ENCODE assay signal across 11 mouse cellular contexts in the genomic region with DNA sequence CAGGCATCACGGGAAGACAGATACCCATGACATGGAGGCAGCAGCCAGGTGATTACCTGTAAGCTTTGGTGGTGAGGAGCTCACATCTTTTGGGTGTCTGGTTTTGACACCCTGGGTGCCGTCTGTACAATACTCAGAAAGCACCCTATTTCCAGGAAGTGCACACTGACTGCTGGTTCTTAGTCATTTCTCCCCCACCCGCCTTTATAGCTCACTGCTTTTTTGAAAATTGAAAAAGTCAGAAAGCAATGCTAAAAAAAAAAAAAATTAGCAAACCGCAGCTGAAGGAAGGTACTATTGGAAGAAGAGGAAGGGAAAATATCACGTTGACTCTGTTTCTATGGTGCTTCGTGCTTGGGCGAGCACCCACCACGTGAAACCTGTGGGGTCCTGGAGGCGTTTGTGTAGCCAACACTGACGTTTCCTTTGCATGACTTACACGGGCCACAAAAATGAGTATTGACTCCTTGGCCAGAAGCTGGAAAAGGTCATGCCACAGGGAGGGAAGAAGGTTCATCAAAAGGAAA. TPM values are rescaled to one million over a fixed set of nuclear protein-coding genes. Genes with fewer than 3 reads are reported as not detected.
A peak's percentile ranks its signal among the peaks of the same experiment; 100 is the strongest.
DNase-seq lines count a peak whose midpoint lies in the region; TF ChIP-seq lines count a peak whose summit lies in the region.
"Had no signal": no experiment of that assay in that cellular context is flagged by ENCODE, and none has a peak within 500 bp of the region (broad histone marks: within the 10 kb centered on the region; RNA-seq: fewer than 3 reads in every experiment).

No protein-coding gene starts in this region.

- no peaks in the 10 kb centered on the region for H3K27me3 ChIP-seq in C2C12 (ENCODE audit: control insufficient read depth, insufficient read depth, insufficient read length)
- H3K27me3 ChIP-seq in myocyte (ENCODE audit: control insufficient read depth, insufficient read depth, insufficient read length), result no peaks in the 10 kb centered on the region
- H3K27me3 ChIP-seq: embryonic facial prominence, embryonic 15.5 days had no signal

- no peak for TF ChIP-seq CTCF in C2C12 (IDR thresholded peaks at IDR 0.05; ENCODE audit: control insufficient read depth, insufficient read depth, insufficient read length)

- H3K79me2 ChIP-seq in C2C12 (ENCODE audit: control insufficient read depth, insufficient read depth) (no peaks in the 10 kb centered on the region), myocyte (ENCODE audit: control insufficient read depth, insufficient read depth) (no peaks in the 10 kb centered on the region)

- H3ac ChIP-seq in C2C12 (ENCODE audit: control insufficient read depth, insufficient read length, low read depth) (peak overlapping the region; percentile 53), myocyte (ENCODE audit: control insufficient read depth, insufficient read length) (no peak overlapping the region)

- H3K4me2 ChIP-seq in myocyte (ENCODE audit: low read depth), result peak overlapping the region; percentile 59
- H3K4me2 ChIP-seq: embryonic facial prominence, embryonic 15.5 days had no signal

- no peaks in the 10 kb centered on the region for H3K79me3 ChIP-seq in C2C12 (ENCODE audit: low read depth)

- H3K4me3 ChIP-seq in C2C12 (ENCODE audit: insufficient read depth, poor library complexity, severe bottlenecking) (no peak overlapping the region), myocyte (no peak overlapping the region)
- H3K4me3 ChIP-seq: embryonic facial prominence, embryonic 15.5 days had no signal

- intact Hi-C loops in left cerebral cortex, postnatal 10 days (cut with DNase I), result no loop called here

- no peaks in the 10 kb centered on the region for H3K36me3 ChIP-seq in C2C12 (ENCODE audit: control insufficient read depth, insufficient read depth)
- no peaks in the 10 kb centered on the region for H3K36me3 ChIP-seq in myocyte (ENCODE audit: control insufficient read depth, insufficient read depth)
- H3K36me3 ChIP-seq: embryonic facial prominence, embryonic 15.5 days had no signal

- DNase-seq in A20 (ENCODE audit: low read depth, low spot score), result peak; percentile 74
- DNase-seq in induced T-regulatory cell, adult 2 months (ENCODE audit: low read depth), result peak; percentile 93
- no peak for DNase-seq in kidney, postnatal 36 days
- DNase-seq in kidney, adult 8-10 months, result no peak
- no peak for DNase-seq in left cerebral cortex, postnatal 10 days (ENCODE audit: extremely low spot score in 1 of 2, low spot score in 2 of 2)
- DNase-seq: cerebellum, adult 11-12 months; kidney, adult 9 months; layer of hippocampus, postnatal 36 days had no signal

- TF ChIP-seq POLR2A in myocyte (IDR thresholded peaks at IDR 0.05; ENCODE audit: insufficient read length, low read depth), result no peak

TF ChIP-seq in C2C12, 6 proteins besides CTCF, POLR2A, EP300 and RAD21:
- TF ChIP-seq MAX (IDR thresholded peaks at IDR 0.05) (no peak), FOSL1 (IDR thresholded peaks at IDR 0.05; ENCODE audit: insufficient read depth, low read length, poor library complexity, severe bottlenecking) (no peak), MYOD1 (IDR thresholded peaks at IDR 0.05; ENCODE audit: control insufficient read depth, insufficient read length, low read depth) (no peak), USF1 (IDR thresholded peaks at IDR 0.05; ENCODE audit: low read depth) (no peak), CEBPB (IDR thresholded peaks at IDR 0.05; ENCODE audit: low read depth) (no peak), MYOG (IDR thresholded peaks at IDR 0.05; ENCODE audit: control insufficient read depth, extremely low read depth, insufficient read length) (no peak)

TF ChIP-seq in myocyte, 11 proteins besides CTCF, POLR2A, EP300 and RAD21:
- TF ChIP-seq E2F4 (IDR thresholded peaks at IDR 0.05; ENCODE audit: insufficient read depth), result no peak
- no peak for TF ChIP-seq MAX (IDR thresholded peaks at IDR 0.05; ENCODE audit: low read depth)
- no peak for TF ChIP-seq CEBPB (IDR thresholded peaks at IDR 0.05; ENCODE audit: insufficient read depth, poor library complexity, severe bottlenecking)
- no peak for TF ChIP-seq TCF3 (IDR thresholded peaks at IDR 0.05; ENCODE audit: insufficient read length, low read depth)
- TF ChIP-seq MYOG (IDR thresholded peaks at IDR 0.05; ENCODE audit: control insufficient read depth in 1 of 3, insufficient read depth in 1 of 3, insufficient read length in 2 of 3, low read depth in 2 of 3), result no peak
- no peak for TF ChIP-seq TCF12 (IDR thresholded peaks at IDR 0.05; ENCODE audit: insufficient read depth, poor library complexity, severe bottlenecking)
- no peak for TF ChIP-seq USF1 (IDR thresholded peaks at IDR 0.05; ENCODE audit: low read depth)
- TF ChIP-seq SRF (IDR thresholded peaks at IDR 0.05; ENCODE audit: control insufficient read depth, insufficient read length, low read depth), result no peak

RNA-seq across cellular contexts. Expression of a gene that starts 6.7 kb away (rescaled TPM):
- polyA plus RNA-seq in C2C12 (2012; fragmentation: generic; extraction: Trizol), result 26.9 TPM
- 21.7 TPM for polyA plus RNA-seq in myocyte (2012; fragmentation: generic; extraction: Trizol)
- total RNA-seq in left cerebral cortex, postnatal 10 days (2021), result 10 to 100 TPM; 82.3 to 86.3 TPM

Comparison
In these comparisons a context has a peak if more than half of its experiments do, and no peak if none do; other contexts are left out.
1. DNase-seq: peak in A20 (single experiment) and induced T-regulatory cell, adult 2 months (single experiment); none in kidney, postnatal 36 days (0 of 2), kidney, adult 8-10 months (0 of 2) and left cerebral cortex, postnatal 10 days (0 of 2).